Mouse (Mus musculus): Measurements from ENCODE around the gene Gm43638.
"Not testable (repeated sequence)": the region's sequence is repeated elsewhere in the genome, so short reads cannot be mapped to it uniquely, and the experiment has no call there.

Gm43638 gene

GRCm38 (mm10) chr5:87486706-87487105 is at the start of gene Gm43638:
Gene Gm43638, minus strand, starts transcription at chr5:87486806.
- not testable (repeated sequence) for DNase-seq

- DNase-seq, result no peak
Measured at GRCm38 (mm10) chr5:87535994-87536644, 49.5 kb upstream of the Gm43638 start.

GRCm38 (mm10) chr5:87532288-87532687 is 45.7 kb upstream of the Gm43638 start:
- DNase-seq, result no peak

GRCm38 (mm10) chr5:87523561-87523960 is 37.0 kb upstream of the Gm43638 start:
- not testable (repeated sequence) for DNase-seq

GRCm38 (mm10) chr5:87505776-87506458 is 19.3 kb upstream of the Gm43638 start:
- DNase-seq, result no peak

GRCm38 (mm10) chr5:87502687-87503086 is 16.1 kb upstream of the Gm43638 start:
- DNase-seq, result no peak

GRCm38 (mm10) chr5:87499341-87499740 is 12.7 kb upstream of the Gm43638 start:
- no peak for DNase-seq

GRCm38 (mm10) chr5:87498936-87499335 is 12.3 kb upstream of the Gm43638 start:
- no peak for DNase-seq

- no peak for DNase-seq
Measured at GRCm38 (mm10) chr5:87490771-87491170, 4.2 kb upstream of the Gm43638 start, which contains the start of gene Ugt2a1. Gene Ugt2a1, minus strand, starts transcription at chr5:87490871.

- DNase-seq, result no peak
Measured at GRCm38 (mm10) chr5:87482160-87482559, 4.4 kb downstream of the Gm43638 start, which contains the start of gene Ugt2a2. Gene Ugt2a2, minus strand, starts transcription at chr5:87482260.

- DNase-seq, result no peak
Measured at GRCm38 (mm10) chr5:87458810-87459209, 27.8 kb downstream of the Gm43638 start.

GRCm38 (mm10) chr5:87457701-87458100 is 28.9 kb downstream of the Gm43638 start:
- no peak for DNase-seq

- DNase-seq, result no peak
Measured at GRCm38 (mm10) chr5:87456216-87456850, 30.3 kb downstream of the Gm43638 start.

- no peak for DNase-seq
Measured at GRCm38 (mm10) chr5:87455519-87455918, 31.1 kb downstream of the Gm43638 start.

- DNase-seq, result not testable (repeated sequence)
Measured at GRCm38 (mm10) chr5:87452514-87452913, 34.1 kb downstream of the Gm43638 start.

- no peak for DNase-seq
Measured at GRCm38 (mm10) chr5:87436264-87436663, 50.3 kb downstream of the Gm43638 start.

- no peak for DNase-seq
Measured at GRCm38 (mm10) chr5:87425676-87426075, 60.9 kb downstream of the Gm43638 start.

GRCm38 (mm10) chr5:87424041-87424440 is 62.6 kb downstream of the Gm43638 start, which contains the start of gene Ugt2b38:
Gene Ugt2b38, minus strand, starts transcription at chr5:87424203.
- DNase-seq, result not testable (repeated sequence)
